Mouse (Mus musculus) limb, embryonic 12.5 days (tissue): Measurements from ENCODE around the gene Tgfb2. TPM values are rescaled to one million over a fixed set of nuclear protein-coding genes. Genes with fewer than 3 reads are reported as not detected.
A peak's percentile ranks its signal among the peaks of the same experiment; 100 is the strongest.

ENCODE experiments used
- ATAC-seq: fragments of 200-750 bp; cut with Nextera tagmentation; 2 replicates; pipeline ENCODE4 v1.8.0; 2017; ENCODE audit warnings: low read depth, moderate TSS enrichment; ENCODE audit not compliant: insufficient number of reproducible peaks, insufficient read depth, low FRiP score, low TSS enrichment
- H3K27ac ChIP-seq: fragments of 300-500 bp; sonication (generic); 2 replicates; pipeline ENCODE4 v1.5.1; 2016; ENCODE audit warnings: mild to moderate bottlenecking, moderate library complexity
- H3K27me3 ChIP-seq: fragments of 300-500 bp; sonication (generic); 2 replicates; pipeline ENCODE4 v1.6.1; 2016; ENCODE audit warnings: mild to moderate bottlenecking, moderate library complexity
- H3K36me3 ChIP-seq: fragments of 300-500 bp; sonication (generic); 2 replicates; pipeline ENCODE4 v1.6.1; 2016; ENCODE audit warnings: mild to moderate bottlenecking, moderate library complexity
- H3K4me1 ChIP-seq: fragments of 300-500 bp; sonication (generic); replicated peaks from 2 replicates; pipeline ENCODE4 v1.6.1; 2016
- H3K4me2 ChIP-seq: fragments of 300-500 bp; sonication (generic); 2 replicates; pipeline ENCODE4 v1.6.1; 2016; ENCODE audit warnings: mild to moderate bottlenecking, moderate library complexity
- H3K4me3 ChIP-seq: fragments of 300-500 bp; sonication (generic); replicated peaks from 2 replicates; pipeline ENCODE4 v1.5.1; 2016; ENCODE audit warnings: mild to moderate bottlenecking
- H3K9ac ChIP-seq: fragments of 300-500 bp; sonication (generic); replicated peaks from 2 replicates; pipeline ENCODE4 v1.6.1; 2016; ENCODE audit warnings: mild to moderate bottlenecking, moderate library complexity
- H3K9me3 ChIP-seq: fragments of 300-500 bp; sonication (generic); 2 replicates; pipeline ENCODE4 v1.6.1; 2016; ENCODE audit warnings: mild to moderate bottlenecking, moderate library complexity
- WGBS: fragments of 180-500 bp; shearing (Covaris S2); methylation state at CpG from one replicate; pipeline ENCODE4 v1.1.7; 2016; 5-methylcytosine and 5-hydroxymethylcytosine counted together
- polyA plus RNA-seq: library from polyadenylated mRNA; unstranded; fragments of >200 nt; fragmentation: Nextera tagmentation; extraction: Ambion mirVana; gene quantifications from 2 replicates; pipeline ENCODE4 v1.2.1, GENCODE M21; 2016

Tgfb2 gene
- polyA plus RNA-seq, 1 experiment from 2014 or later = 83.7 TPM

GRCm38 (mm10) chr1:186652208-186652607 lies 53.6 kb downstream of the Tgfb2 start:
- no peak overlapping the region for H3K4me2 ChIP-seq
- no peaks in the 10 kb centered on the region; the same call in 1 of the 2 replicates for H3K27me3 ChIP-seq
- no peak overlapping the region for H3K27ac ChIP-seq
- peaks cover 24% of the 10 kb centered on the region for H3K36me3 ChIP-seq
- 48% methylated on average over 8 of the region's 8 CpGs for WGBS
- peaks cover 13% of the 10 kb centered on the region for H3K4me1 ChIP-seq
- no peak overlapping the region for H3K4me3 ChIP-seq
- H3K9ac ChIP-seq = no peak overlapping the region
- no peak for ATAC-seq
- peaks cover 12% of the 10 kb centered on the region; the same call in 1 of the 2 replicates for H3K9me3 ChIP-seq

GRCm38 (mm10) chr1:186650011-186650410 lies 55.8 kb downstream of the Tgfb2 start:
- Histone ChIP-seq H3K4me1 (peaks cover 11% of the 10 kb centered on the region), H3K36me3 (peaks cover 41% of the 10 kb centered on the region), H3K9me3 (peaks cover 12% of the 10 kb centered on the region; the same call in 1 of the 2 replicates), H3K27me3 (no peaks in the 10 kb centered on the region; the same call in 1 of the 2 replicates), H3K4me3 (no peak overlapping the region), H3K9ac (no peak overlapping the region), H3K4me2 (no peak overlapping the region), H3K27ac (no peak overlapping the region)
- WGBS = 60% methylated on average over 4 of the region's 4 CpGs
- no peak for ATAC-seq

GRCm38 (mm10) chr1:186637304-186638213 lies 68.2 kb downstream of the Tgfb2 start:
- no peak overlapping the region for H3K27ac ChIP-seq
- H3K9me3 ChIP-seq = no peaks in the 10 kb centered on the region
- no peak overlapping the region for H3K4me2 ChIP-seq
- no peak overlapping the region for H3K4me3 ChIP-seq
- no peak overlapping the region for H3K9ac ChIP-seq
- 81% methylated on average over 12 of the region's 12 CpGs for whole genome bisulfite sequencing
- H3K27me3 ChIP-seq = no peaks in the 10 kb centered on the region
- H3K36me3 ChIP-seq = peaks cover 17% of the 10 kb centered on the region
- ATAC-seq = no peak
- peaks cover 8% of the 10 kb centered on the region for H3K4me1 ChIP-seq

- WGBS = 84% methylated on average over 7 of the region's 7 CpGs
- H3K9ac ChIP-seq = no peak overlapping the region
- H3K4me2 ChIP-seq = no peak overlapping the region
- H3K27ac ChIP-seq = no peak overlapping the region
- H3K27me3 ChIP-seq = no peaks in the 10 kb centered on the region
- H3K36me3 ChIP-seq = peaks cover 23% of the 10 kb centered on the region
- no peaks in the 10 kb centered on the region for H3K9me3 ChIP-seq
- H3K4me3 ChIP-seq = no peak overlapping the region
- peaks cover 21% of the 10 kb centered on the region for H3K4me1 ChIP-seq
- ATAC-seq = no peak
Measured at GRCm38 (mm10) chr1:186635045-186635444, 70.7 kb downstream of the Tgfb2 start.

- no peak overlapping the region for H3K4me2 ChIP-seq
- WGBS = 78% methylated on average over 6 of the region's 6 CpGs
- H3K27me3 ChIP-seq = no peaks in the 10 kb centered on the region
- peak overlapping the region; percentile 41; the same call in 1 of the 2 replicates for H3K27ac ChIP-seq
- peaks cover 41% of the 10 kb centered on the region for H3K36me3 ChIP-seq
- H3K4me1 ChIP-seq = peaks cover 17% of the 10 kb centered on the region
- no peaks in the 10 kb centered on the region for H3K9me3 ChIP-seq
- ATAC-seq = no peak
- H3K4me3 ChIP-seq = no peak overlapping the region
- H3K9ac ChIP-seq = no peak overlapping the region
Measured at GRCm38 (mm10) chr1:186631457-186631856, 74.3 kb downstream of the Tgfb2 start.

GRCm38 (mm10) chr1:186630971-186631370 lies 74.8 kb downstream of the Tgfb2 start:
- peaks cover 17% of the 10 kb centered on the region for H3K4me1 ChIP-seq
- H3K4me3 ChIP-seq = no peak overlapping the region
- 0 out of 2 replicates have a peak overlapping the region, but pooled peaks have one; percentile 41 for H3K27ac ChIP-seq
- 67% methylated on average over 5 of the region's 5 CpGs for WGBS
- H3K9ac ChIP-seq = no peak overlapping the region
- no peak; the same call in 1 of the 2 replicates for ATAC-seq
- no peaks in the 10 kb centered on the region for H3K27me3 ChIP-seq
- no peak overlapping the region for H3K4me2 ChIP-seq
- H3K36me3 ChIP-seq = peaks cover 41% of the 10 kb centered on the region
- no peaks in the 10 kb centered on the region for H3K9me3 ChIP-seq

- H3K9me3 ChIP-seq = no peaks in the 10 kb centered on the region
- no peaks in the 10 kb centered on the region for H3K27me3 ChIP-seq
- no peak overlapping the region for H3K4me2 ChIP-seq
- peaks cover 12% of the 10 kb centered on the region for H3K4me1 ChIP-seq
- WGBS = 88% methylated on average over 7 of the region's 7 CpGs
- no peak overlapping the region for H3K4me3 ChIP-seq
- no peak overlapping the region for H3K27ac ChIP-seq
- ATAC-seq = no peak
- H3K9ac ChIP-seq = no peak overlapping the region
- H3K36me3 ChIP-seq = peaks cover 52% of the 10 kb centered on the region
Measured at GRCm38 (mm10) chr1:186627451-186627995, 78.3 kb downstream of the Tgfb2 start.

GRCm38 (mm10) chr1:186624474-186624873 lies 81.3 kb downstream of the Tgfb2 start:
- Histone ChIP-seq H3K9me3 (no peaks in the 10 kb centered on the region), H3K27ac (no peak overlapping the region)

GRCm38 (mm10) chr1:186621812-186622211 lies 84.0 kb downstream of the Tgfb2 start:
- peaks cover 14% of the 10 kb centered on the region for H3K36me3 ChIP-seq
- 97% methylated on average over 3 of the region's 3 CpGs for WGBS
- H3K9ac ChIP-seq = no peak overlapping the region
- ATAC-seq = no peak
- no peak overlapping the region for H3K27ac ChIP-seq
- H3K4me1 ChIP-seq = no peaks in the 10 kb centered on the region
- no peak overlapping the region for H3K4me3 ChIP-seq
- no peaks in the 10 kb centered on the region for H3K9me3 ChIP-seq
- H3K4me2 ChIP-seq = no peak overlapping the region
- no peaks in the 10 kb centered on the region for H3K27me3 ChIP-seq

More at GRCm38 (mm10) chr1:186624474-186624873, 81.3 kb downstream of the Tgfb2 start:
- H3K4me3 ChIP-seq = no peak overlapping the region
- no peaks in the 10 kb centered on the region for H3K27me3 ChIP-seq
- WGBS = 40% methylated on average over 5 of the region's 5 CpGs
- H3K9ac ChIP-seq = no peak overlapping the region
- no peak for ATAC-seq
- peaks cover 35% of the 10 kb centered on the region for H3K36me3 ChIP-seq
- no peak overlapping the region for H3K4me2 ChIP-seq
- no peaks in the 10 kb centered on the region for H3K4me1 ChIP-seq

- Histone ChIP-seq H3K9ac (no peak overlapping the region), H3K27me3 (no peaks in the 10 kb centered on the region), H3K9me3 (no peaks in the 10 kb centered on the region), H3K27ac (no peak overlapping the region), H3K4me1 (no peaks in the 10 kb centered on the region), H3K36me3 (peaks cover 3% of the 10 kb centered on the region; the same call in 1 of the 2 replicates), H3K4me2 (no peak overlapping the region), H3K4me3 (no peak overlapping the region)
- no peak for ATAC-seq
- WGBS = 77% methylated on average over 6 of the region's 6 CpGs
Measured at GRCm38 (mm10) chr1:186618285-186618684, 87.5 kb downstream of the Tgfb2 start.

- Histone ChIP-seq H3K9me3 (no peaks in the 10 kb centered on the region), H3K4me3 (no peak overlapping the region), H3K36me3 (no peaks in the 10 kb centered on the region), H3K9ac (no peak overlapping the region), H3K4me1 (peaks cover 10% of the 10 kb centered on the region), H3K4me2 (no peak overlapping the region), H3K27me3 (no peaks in the 10 kb centered on the region), H3K27ac (no peak overlapping the region)
- ATAC-seq = no peak
- 53% methylated on average over 2 of the region's 2 CpGs for WGBS
Measured at GRCm38 (mm10) chr1:186611371-186611770, 94.4 kb downstream of the Tgfb2 start.
